Mouse (Mus musculus): ENCODE results near the gene Rab11fip4. TPM values are rescaled to one million over a fixed set of nuclear protein-coding genes. Genes with fewer than 3 reads are reported as not detected.

Rab11fip4 gene
- 1.0 and 1.5 TPM in 2 replicates for total RNA-seq (2015; ENCODE audit: low replicate concordance)
- total RNA-seq (2017; ENCODE audit: low replicate concordance), result 2.5 and 2.9 TPM in 2 replicates

GRCm38 (mm10) chr11:79590664-79591590 lies at the start of gene Rab11fip4:
Gene Rab11fip4, plus strand, starts transcription at chr11:79591212.
- ATAC-seq (replicated peaks; ENCODE audit: low FRiP score, poor library complexity, severe bottlenecking), result no peak

- ATAC-seq (replicated peaks; ENCODE audit: low FRiP score, poor library complexity, severe bottlenecking), result peak; percentile 50; the same call in 1 of the 2 replicates
Observed at GRCm38 (mm10) chr11:79552622-79553021, 38.4 kb upstream of the Rab11fip4 start.

GRCm38 (mm10) chr11:79560536-79560935 lies 30.5 kb upstream of the Rab11fip4 start:
- no peak for ATAC-seq (replicated peaks; ENCODE audit: low FRiP score, poor library complexity, severe bottlenecking)

GRCm38 (mm10) chr11:79563493-79563892 lies 27.5 kb upstream of the Rab11fip4 start:
- ATAC-seq (replicated peaks; ENCODE audit: low FRiP score, poor library complexity, severe bottlenecking), result no peak

- no peak for ATAC-seq (replicated peaks; ENCODE audit: low FRiP score, poor library complexity, severe bottlenecking)
Observed at GRCm38 (mm10) chr11:79566947-79567346, 24.1 kb upstream of the Rab11fip4 start.

GRCm38 (mm10) chr11:79568197-79568911 lies 22.7 kb upstream of the Rab11fip4 start:
- no peak for ATAC-seq (replicated peaks; ENCODE audit: low FRiP score, poor library complexity, severe bottlenecking)

GRCm38 (mm10) chr11:79570319-79570718 lies 20.7 kb upstream of the Rab11fip4 start:
- no peak for ATAC-seq (replicated peaks; ENCODE audit: low FRiP score, poor library complexity, severe bottlenecking)

- no peak for ATAC-seq (replicated peaks; ENCODE audit: low FRiP score, poor library complexity, severe bottlenecking)
Observed at GRCm38 (mm10) chr11:79573836-79574235, 17.2 kb upstream of the Rab11fip4 start.

- ATAC-seq (replicated peaks; ENCODE audit: low FRiP score, poor library complexity, severe bottlenecking), result no peak
Observed at GRCm38 (mm10) chr11:79575383-79576073, 15.5 kb upstream of the Rab11fip4 start.

- ATAC-seq (replicated peaks; ENCODE audit: low FRiP score, poor library complexity, severe bottlenecking), result peak; percentile 74; the same call in 1 of the 2 replicates
Observed at GRCm38 (mm10) chr11:79577741-79578140, 13.3 kb upstream of the Rab11fip4 start.

GRCm38 (mm10) chr11:79580660-79581059 lies 10.4 kb upstream of the Rab11fip4 start:
- ATAC-seq (replicated peaks; ENCODE audit: low FRiP score, poor library complexity, severe bottlenecking), result no peak

GRCm38 (mm10) chr11:79581257-79581656 lies 9.8 kb upstream of the Rab11fip4 start:
- ATAC-seq (replicated peaks; ENCODE audit: low FRiP score, poor library complexity, severe bottlenecking), result no peak

- peak; percentile 61; the same call in 1 of the 2 replicates for ATAC-seq (replicated peaks; ENCODE audit: low FRiP score, poor library complexity, severe bottlenecking)
Observed at GRCm38 (mm10) chr11:79584191-79584590, 6.8 kb upstream of the Rab11fip4 start.

- ATAC-seq (replicated peaks; ENCODE audit: low FRiP score, poor library complexity, severe bottlenecking), result no peak
Observed at GRCm38 (mm10) chr11:79589317-79590075, 1.5 kb upstream of the Rab11fip4 start.

GRCm38 (mm10) chr11:79591591-79591975 lies 571 bp downstream of the Rab11fip4 start:
- ATAC-seq (replicated peaks; ENCODE audit: low FRiP score, poor library complexity, severe bottlenecking), result no peak

- no peak for ATAC-seq (replicated peaks; ENCODE audit: low FRiP score, poor library complexity, severe bottlenecking)
Observed at GRCm38 (mm10) chr11:79593495-79593894, 2.5 kb downstream of the Rab11fip4 start.

- ATAC-seq (replicated peaks; ENCODE audit: low FRiP score, poor library complexity, severe bottlenecking), result no peak
Observed at GRCm38 (mm10) chr11:79610454-79610853, 19.4 kb downstream of the Rab11fip4 start.

GRCm38 (mm10) chr11:79611011-79611666 lies 20.1 kb downstream of the Rab11fip4 start:
- no peak for ATAC-seq (replicated peaks; ENCODE audit: low FRiP score, poor library complexity, severe bottlenecking)

Measured in erythroblast, adult 5-6 weeks (primary cell).